Mouse (Mus musculus): Measurements from ENCODE around the gene Hhipl1. TPM values are rescaled to one million over a fixed set of nuclear protein-coding genes. Genes with fewer than 3 reads are reported as not detected.

The Hhipl1 gene
- polyA plus RNA-seq, 1 experiment from 2014 or later: 0.87 TPM

DNA sequence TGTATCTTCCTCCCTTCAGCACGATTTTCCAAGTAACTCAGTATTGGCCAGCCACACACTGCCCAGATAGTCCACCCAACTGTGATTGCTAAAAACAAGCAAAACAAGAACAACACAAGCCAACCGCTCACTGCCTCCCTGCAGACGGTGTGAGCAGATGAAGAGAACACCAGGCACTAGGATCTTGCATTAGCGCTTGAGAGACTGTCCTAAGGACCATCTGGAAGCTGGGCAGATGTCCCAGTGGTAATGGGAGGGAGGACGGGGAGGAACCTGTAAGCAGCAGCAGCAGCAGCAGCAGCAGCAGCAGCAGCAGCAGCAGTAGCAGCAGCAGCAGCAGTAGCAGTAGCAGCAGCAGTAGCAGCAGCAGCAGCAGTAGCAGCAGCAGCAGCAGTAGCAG is 43.0 kb downstream of the Hhipl1 start:
- Histone ChIP-seq H3K36me3 (no peaks in the 10 kb centered on the region), H3K9ac (no peak overlapping the region), H3K27me3 (replicated peaks) (peaks cover 33% of the 10 kb centered on the region), H3K4me2 (no peak overlapping the region), H3K4me3 (replicated peaks) (no peak overlapping the region), H3K4me1 (peaks cover 10% of the 10 kb centered on the region; the same call in 1 of the 2 replicates), H3K27ac (no peak overlapping the region), H3K9me3 (no peaks in the 10 kb centered on the region)
- 56% methylated on average over 5 of the region's 5 CpGs for WGBS
- ATAC-seq (ENCODE audit: insufficient read depth, low FRiP score, low read depth): no peak

DNA sequence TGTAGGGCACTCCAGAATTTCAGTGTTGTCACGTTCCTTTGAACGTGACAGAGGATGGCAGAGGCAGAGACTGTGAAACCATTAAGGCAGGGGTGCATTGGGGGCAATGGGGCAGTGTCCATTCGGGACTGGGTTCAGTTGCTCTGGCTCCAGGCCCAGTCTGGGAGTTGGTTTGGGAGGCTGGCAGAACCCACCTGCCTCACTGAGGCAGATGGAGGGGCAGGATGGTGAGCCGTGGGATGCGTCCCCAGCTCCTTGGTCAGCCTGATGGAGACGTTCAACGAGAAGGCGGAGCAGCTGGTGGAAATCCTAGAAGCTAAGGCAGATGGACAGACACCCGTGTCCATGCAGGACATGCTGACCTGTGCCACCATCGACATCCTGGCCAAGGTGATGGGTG is 44.9 kb downstream of the Hhipl1 start:
- Histone ChIP-seq H3K9ac (no peak overlapping the region), H3K27me3 (replicated peaks) (peaks cover 36% of the 10 kb centered on the region), H3K9me3 (no peaks in the 10 kb centered on the region), H3K27ac (no peak overlapping the region), H3K4me2 (no peak overlapping the region), H3K4me1 (peaks cover 10% of the 10 kb centered on the region; the same call in 1 of the 2 replicates), H3K4me3 (replicated peaks) (no peak overlapping the region), H3K36me3 (no peaks in the 10 kb centered on the region)
- no peak for ATAC-seq (ENCODE audit: insufficient read depth, low FRiP score, low read depth)
- 82% methylated on average over 10 of the region's 10 CpGs for WGBS

DNA sequence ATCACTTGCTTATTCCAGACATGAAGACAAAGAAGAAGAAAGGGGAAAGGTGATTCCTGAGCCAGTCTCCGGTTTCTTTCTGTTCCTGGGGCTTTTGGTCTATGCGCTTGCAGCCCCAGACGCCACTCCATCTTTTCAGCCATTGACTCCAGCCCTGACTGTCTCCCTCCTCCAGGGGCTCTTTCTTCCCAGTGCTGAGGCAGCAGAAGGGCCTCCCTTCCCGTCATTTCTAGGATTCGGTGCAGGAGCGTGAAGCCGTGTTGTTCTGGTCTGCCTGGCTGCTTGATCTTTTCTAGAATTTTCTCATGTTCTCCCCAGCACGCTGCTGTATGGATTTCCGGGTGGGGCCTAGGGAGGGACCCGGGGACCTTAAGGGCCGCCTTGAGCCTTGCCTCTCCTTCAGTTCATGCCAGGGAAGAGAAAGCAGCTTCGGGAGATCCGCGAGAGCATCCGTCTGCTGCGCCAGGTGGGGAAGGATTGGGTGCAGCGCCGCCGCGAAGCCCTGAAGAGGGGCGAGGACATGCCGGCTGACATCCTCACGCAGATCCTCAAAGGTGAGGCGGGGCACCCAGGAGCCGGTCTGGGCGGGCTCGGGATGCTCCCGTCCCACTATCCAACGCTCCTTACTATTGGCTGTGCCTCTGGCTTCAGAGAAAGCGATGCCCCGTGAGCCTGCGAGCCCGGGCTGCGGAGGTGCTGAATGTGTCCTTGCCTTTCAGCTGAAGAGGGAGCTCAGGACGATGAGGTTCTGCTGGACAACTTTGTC is 46.5 kb downstream of the Hhipl1 start:
- 10% methylated on average over 35 of the region's 35 CpGs for WGBS
- Histone ChIP-seq H3K36me3 (no peaks in the 10 kb centered on the region), H3K9me3 (no peaks in the 10 kb centered on the region), H3K9ac (no peak overlapping the region), H3K27me3 (replicated peaks) (peaks cover 36% of the 10 kb centered on the region), H3K4me1 (peaks cover 10% of the 10 kb centered on the region; the same call in 1 of the 2 replicates), H3K27ac (no peak overlapping the region), H3K4me3 (replicated peaks) (peak overlapping the region; percentile 15), H3K4me2 (peak overlapping the region; percentile 51)
- ATAC-seq (ENCODE audit: insufficient read depth, low FRiP score, low read depth): no peak

DNA sequence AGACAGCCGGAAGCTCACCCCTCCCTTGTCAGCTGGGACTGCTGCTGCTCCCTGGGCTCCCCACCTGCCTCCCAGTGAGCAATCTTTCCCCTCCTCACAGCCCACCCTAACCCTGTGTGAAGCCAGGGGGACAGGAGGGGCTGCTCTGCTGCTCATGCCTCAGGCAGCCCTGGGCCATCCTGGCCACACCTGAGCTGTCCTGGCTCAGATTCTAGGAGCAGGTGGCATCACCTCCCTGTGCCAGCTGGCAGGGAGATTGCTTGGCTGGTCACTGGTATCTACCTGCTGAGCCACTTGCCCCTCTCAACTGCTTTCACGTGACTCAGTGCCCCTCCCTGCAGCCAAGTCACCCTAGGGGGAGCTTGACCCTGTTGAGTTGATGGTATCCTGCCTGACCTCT is 48.2 kb downstream of the Hhipl1 start:
- Histone ChIP-seq H3K36me3 (no peaks in the 10 kb centered on the region), H3K9me3 (no peaks in the 10 kb centered on the region), H3K4me3 (replicated peaks) (no peak overlapping the region), H3K4me1 (peaks cover 10% of the 10 kb centered on the region; the same call in 1 of the 2 replicates), H3K27ac (no peak overlapping the region), H3K4me2 (no peak overlapping the region), H3K27me3 (replicated peaks) (peaks cover 36% of the 10 kb centered on the region), H3K9ac (no peak overlapping the region)
- 69% methylated on average over 2 of the region's 2 CpGs for WGBS
- ATAC-seq (ENCODE audit: insufficient read depth, low FRiP score, low read depth): no peak

DNA sequence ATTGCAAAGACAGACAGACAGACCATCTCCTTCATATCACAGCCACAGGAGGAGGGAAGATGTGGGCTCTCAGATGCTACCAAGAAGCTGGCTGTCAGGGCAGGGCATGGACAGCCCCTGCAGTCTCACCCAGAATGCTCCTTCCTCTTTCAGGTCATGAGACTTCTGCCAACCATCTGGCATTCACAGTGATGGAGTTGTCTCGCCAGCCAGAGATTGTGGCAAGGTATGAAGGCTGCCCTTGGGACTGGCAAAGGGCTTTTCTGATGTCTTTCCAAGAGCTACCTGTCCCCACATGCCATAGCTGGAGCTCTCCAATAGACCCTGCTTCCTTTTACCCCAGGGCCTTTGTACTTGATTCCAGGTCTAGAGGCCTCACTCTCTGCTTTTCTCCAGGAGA is 49.2 kb downstream of the Hhipl1 start:
- WGBS: 68% methylated on average over 1 of the region's 1 CpGs
- no peaks in the 10 kb centered on the region for H3K9me3 ChIP-seq
- ATAC-seq (ENCODE audit: insufficient read depth, low FRiP score, low read depth): no peak

DNA sequence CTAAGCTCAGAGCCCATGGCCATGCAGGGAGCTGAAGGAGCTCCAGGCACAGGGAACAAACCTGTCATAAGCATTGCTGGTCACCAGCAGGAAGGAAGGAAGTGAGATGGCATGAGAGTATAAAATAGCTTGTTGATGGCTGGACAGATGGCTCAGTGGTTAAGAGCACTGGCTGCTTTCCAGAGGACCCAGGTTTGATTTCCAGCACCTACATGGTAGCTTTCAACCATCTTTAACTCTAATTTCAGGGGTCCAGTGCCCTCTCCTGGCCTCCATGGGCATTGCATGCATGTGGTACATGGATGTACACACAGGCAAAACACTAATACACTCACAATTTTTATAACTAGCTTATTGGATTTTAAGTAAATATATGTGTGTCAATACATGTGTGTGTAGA is 49.9 kb downstream of the Hhipl1 start:
- Histone ChIP-seq H3K36me3 (no peaks in the 10 kb centered on the region), H3K27ac (no peak overlapping the region), H3K27me3 (replicated peaks) (peaks cover 33% of the 10 kb centered on the region), H3K4me2 (no peak overlapping the region), H3K9me3 (no peaks in the 10 kb centered on the region), H3K9ac (no peak overlapping the region), H3K4me1 (peaks cover 10% of the 10 kb centered on the region; the same call in 1 of the 2 replicates), H3K4me3 (replicated peaks) (no peak overlapping the region)
- no peak for ATAC-seq (ENCODE audit: insufficient read depth, low FRiP score, low read depth)

More for the DNA sequence above, 49.2 kb downstream of the Hhipl1 start:
- Histone ChIP-seq H3K9ac (no peak overlapping the region), H3K27me3 (replicated peaks) (peaks cover 36% of the 10 kb centered on the region), H3K4me2 (no peak overlapping the region), H3K4me1 (peaks cover 10% of the 10 kb centered on the region; the same call in 1 of the 2 replicates), H3K4me3 (replicated peaks) (no peak overlapping the region), H3K27ac (no peak overlapping the region), H3K36me3 (no peaks in the 10 kb centered on the region)

DNA sequence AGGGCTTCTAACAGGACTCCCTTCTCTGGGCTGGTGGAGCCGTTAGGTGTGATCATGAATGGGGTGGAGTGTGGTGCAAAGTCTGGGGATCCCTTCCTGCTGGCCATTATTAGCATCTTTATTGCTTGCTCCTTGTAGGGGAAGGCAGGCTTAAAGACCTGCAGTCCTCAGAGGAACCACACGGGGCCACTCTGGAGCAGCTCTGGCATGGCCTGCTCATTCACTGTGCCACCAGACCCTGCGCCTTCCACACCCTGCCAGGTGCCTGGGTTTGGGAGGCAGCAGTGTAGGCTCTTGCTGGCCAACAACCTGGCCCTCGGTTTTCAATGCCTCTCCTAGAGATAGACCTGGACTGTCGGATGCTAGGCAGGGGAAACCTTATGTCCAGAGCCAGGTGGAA is 57.7 kb downstream of the Hhipl1 start:
- Histone ChIP-seq H3K9ac (no peak overlapping the region), H3K4me1 (peaks cover 25% of the 10 kb centered on the region), H3K4me2 (no peak overlapping the region), H3K9me3 (no peaks in the 10 kb centered on the region), H3K27me3 (replicated peaks) (no peaks in the 10 kb centered on the region), H3K27ac (0 out of 2 replicates have a peak overlapping the region, but pooled peaks have one; percentile 40), H3K4me3 (replicated peaks) (no peak overlapping the region), H3K36me3 (no peaks in the 10 kb centered on the region)
- ATAC-seq (ENCODE audit: insufficient read depth, low FRiP score, low read depth): peak; percentile 70
- 7% methylated on average over 5 of the region's 5 CpGs for WGBS

GRCm38 (mm10) chr12:108365340-108365739 is 59.3 kb downstream of the Hhipl1 start:
- H3K4me2 ChIP-seq: no peak overlapping the region
- no peaks in the 10 kb centered on the region for H3K36me3 ChIP-seq
- H3K27me3 ChIP-seq (replicated peaks): no peaks in the 10 kb centered on the region
- peaks cover 33% of the 10 kb centered on the region for H3K4me1 ChIP-seq
- peak; percentile 48; the same call in 1 of the 2 replicates for ATAC-seq (ENCODE audit: insufficient read depth, low FRiP score, low read depth)
- 13% methylated on average over 3 of the region's 3 CpGs for WGBS
- H3K9me3 ChIP-seq: no peaks in the 10 kb centered on the region
- peak overlapping the region; percentile 61 for H3K27ac ChIP-seq
- no peak overlapping the region for H3K9ac ChIP-seq
- H3K4me3 ChIP-seq (replicated peaks): no peak overlapping the region

DNA sequence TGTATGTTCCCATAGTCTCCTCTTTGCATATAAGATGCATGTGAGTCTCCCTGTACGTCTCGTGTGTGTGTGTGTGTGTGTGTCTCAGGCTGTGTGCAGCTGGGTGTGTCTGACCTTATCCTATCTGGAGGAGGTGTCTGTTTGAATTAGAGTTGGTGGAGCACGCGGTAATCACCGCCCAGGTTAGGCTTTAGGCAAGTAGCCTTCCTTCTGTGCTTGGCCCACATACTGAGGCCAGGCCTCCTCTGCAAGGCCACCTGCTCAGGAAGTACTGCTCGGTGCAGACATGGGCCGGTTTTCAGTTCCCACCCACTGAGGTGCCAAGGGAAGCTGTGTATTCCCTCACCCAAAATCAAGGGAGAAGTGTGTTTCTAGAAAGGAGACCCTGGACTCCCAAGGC is 59.8 kb downstream of the Hhipl1 start:
- 44% methylated on average over 7 of the region's 7 CpGs for WGBS

DNA sequence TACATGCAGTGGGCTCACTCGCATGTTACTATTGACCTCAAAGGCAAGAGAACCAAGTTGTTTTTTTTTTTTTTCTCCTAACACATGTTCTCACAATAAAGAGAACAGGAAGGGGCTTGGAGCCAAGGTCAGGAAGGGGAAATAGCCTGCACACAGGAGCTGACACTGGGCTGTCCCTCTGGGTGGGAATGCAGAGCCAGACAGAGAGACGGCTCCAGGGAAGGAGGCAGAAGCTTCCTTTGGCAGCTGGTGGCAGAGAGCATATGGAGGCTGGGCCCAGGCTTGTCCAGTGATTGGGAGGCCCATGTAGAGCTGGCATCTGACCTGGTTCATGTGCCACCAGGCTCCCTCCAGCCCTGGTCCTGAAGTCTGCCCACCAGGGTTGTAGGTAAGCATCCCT is 61.8 kb downstream of the Hhipl1 start:
- Histone ChIP-seq H3K27ac (no peak overlapping the region), H3K4me2 (no peak overlapping the region), H3K9me3 (no peaks in the 10 kb centered on the region), H3K4me1 (peaks cover 47% of the 10 kb centered on the region), H3K36me3 (no peaks in the 10 kb centered on the region), H3K9ac (no peak overlapping the region), H3K4me3 (replicated peaks) (no peak overlapping the region), H3K27me3 (replicated peaks) (no peaks in the 10 kb centered on the region)
- ATAC-seq (ENCODE audit: insufficient read depth, low FRiP score, low read depth): no peak
- 71% methylated on average over 2 of the region's 2 CpGs for WGBS

More for the DNA sequence above, 59.8 kb downstream of the Hhipl1 start:
- peak overlapping the region; percentile 61 for H3K27ac ChIP-seq
- H3K4me1 ChIP-seq: peaks cover 38% of the 10 kb centered on the region
- H3K4me2 ChIP-seq: no peak overlapping the region
- no peaks in the 10 kb centered on the region for H3K36me3 ChIP-seq
- no peak overlapping the region for H3K9ac ChIP-seq
- H3K27me3 ChIP-seq (replicated peaks): no peaks in the 10 kb centered on the region
- no peak overlapping the region for H3K4me3 ChIP-seq (replicated peaks)
- ATAC-seq (ENCODE audit: insufficient read depth, low FRiP score, low read depth): no peak
- no peaks in the 10 kb centered on the region for H3K9me3 ChIP-seq

GRCm38 (mm10) chr12:108368921-108369320 is 62.9 kb downstream of the Hhipl1 start:
- Histone ChIP-seq H3K27me3 (replicated peaks) (no peaks in the 10 kb centered on the region), H3K4me1 (peaks cover 41% of the 10 kb centered on the region)

GRCm38 (mm10) chr12:108370596-108371428 is 64.7 kb downstream of the Hhipl1 start, which contains the start of gene Eml1:
Eml1 (plus strand) TSS chr12:108370957.
- peak; percentile 68 for ATAC-seq (ENCODE audit: insufficient read depth, low FRiP score, low read depth)
- H3K4me3 ChIP-seq (replicated peaks): no peak within 1 kb of the TSS; the same call in 1 of the 2 replicates
- 61% methylated on average over 19 of the region's 19 CpGs for WGBS

More at GRCm38 (mm10) chr12:108368921-108369320, 62.9 kb downstream of the Hhipl1 start:
- no peak overlapping the region for H3K9ac ChIP-seq
- H3K9me3 ChIP-seq: no peaks in the 10 kb centered on the region
- no peak overlapping the region for H3K4me3 ChIP-seq (replicated peaks)
- H3K4me2 ChIP-seq: no peak overlapping the region
- no peak for ATAC-seq (ENCODE audit: insufficient read depth, low FRiP score, low read depth)
- H3K36me3 ChIP-seq: no peaks in the 10 kb centered on the region
- 59% methylated on average over 5 of the region's 5 CpGs for WGBS
- no peak overlapping the region for H3K27ac ChIP-seq

More at GRCm38 (mm10) chr12:108370596-108371428, 64.7 kb downstream of the Hhipl1 start, which contains the start of gene Eml1:
- Histone ChIP-seq H3K4me1 (peaks cover 30% of the 10 kb centered on the region), H3K27me3 (replicated peaks) (no peaks in the 10 kb centered on the region), H3K36me3 (no peaks in the 10 kb centered on the region), H3K9me3 (no peaks in the 10 kb centered on the region), H3K27ac (peak within 1 kb of the TSS; percentile 72), H3K4me2 (peak within 1 kb of the TSS; percentile 42), H3K9ac (no peak within 1 kb of the TSS)
